Mouse (Mus musculus) limb, embryonic 14.5 days (tissue): ENCODE data around the gene Gad1. TPM values are rescaled to one million over a fixed set of nuclear protein-coding genes. Genes with fewer than 3 reads are reported as not detected.

Experiments
- ATAC-seq: fragments of 200-750 bp; cut with Nextera tagmentation; 2 replicates; pipeline ENCODE4 v1.8.0; 2017; ENCODE audit warnings: low read depth, moderate number of reproducible peaks, moderate TSS enrichment; ENCODE audit not compliant: low FRiP score
- DNase-seq: peaks from one replicate; pipeline ENCODE4 v3.0.0-alpha.2; 2015; ENCODE audit warnings: low spot score
- H3K27ac ChIP-seq: fragments of 300-500 bp; sonication (generic); replicated peaks from 2 replicates; pipeline ENCODE4 v1.5.1; 2014; ENCODE audit warnings: low read depth, mild to moderate bottlenecking, low read length, moderate library complexity, mixed read lengths
- H3K27me3 ChIP-seq: fragments of 300-500 bp; sonication (generic); 2 replicates; pipeline ENCODE4 v1.6.1; 2014; ENCODE audit warnings: low read length, mixed read lengths; ENCODE audit not compliant: control insufficient read depth, insufficient read depth
- H3K36me3 ChIP-seq: fragments of 300-500 bp; sonication (generic); 2 replicates; pipeline ENCODE4 v1.6.1; 2014; ENCODE audit warnings: mild to moderate bottlenecking, low read length, moderate library complexity, mixed read lengths; ENCODE audit not compliant: control insufficient read depth, insufficient read depth
- H3K4me1 ChIP-seq: fragments of 300-500 bp; sonication (generic); 2 replicates; pipeline ENCODE4 v1.6.1; 2014; ENCODE audit warnings: antibody characterized with exemption, low read length, mixed read lengths; ENCODE audit not compliant: control insufficient read depth, insufficient read depth
- H3K4me2 ChIP-seq: fragments of 300-500 bp; sonication (generic); replicated peaks from 2 replicates; pipeline ENCODE4 v1.6.1; 2014; ENCODE audit warnings: low read depth, mild to moderate bottlenecking, low read length, moderate library complexity; ENCODE audit not compliant: severe bottlenecking
- H3K4me3 ChIP-seq: fragments of 300-500 bp; sonication (generic); replicated peaks from 2 replicates; pipeline ENCODE4 v1.5.1; 2014; ENCODE audit warnings: low read length
- H3K9ac ChIP-seq: fragments of 300-500 bp; sonication (generic); 2 replicates; pipeline ENCODE4 v1.6.1; 2014; ENCODE audit warnings: mild to moderate bottlenecking, low read depth, low read length, moderate library complexity; ENCODE audit not compliant: severe bottlenecking
- H3K9me3 ChIP-seq: fragments of 300-500 bp; sonication (generic); 2 replicates; pipeline ENCODE4 v1.6.1; 2016; ENCODE audit warnings: low read length; ENCODE audit not compliant: control insufficient read depth
- POLR2A ChIP-seq: fragments of 200-500 bp; IDR thresholded peaks from 2 replicates; pipeline ENCODE4 v1.8.0; 2012; ENCODE audit warnings: inconsistent platforms, mild to moderate bottlenecking, moderate library complexity, borderline replicate concordance; ENCODE audit not compliant: insufficient read depth, insufficient read length; ENCODE audit errors: extremely low read depth
- WGBS: fragments of 180-500 bp; shearing (Covaris S2); extraction: QIAGEN DNeasy Blood & Tissue Kit; methylation state at CpG from one replicate; pipeline ENCODE4 v1.1.7; 2014; 5-methylcytosine and 5-hydroxymethylcytosine counted together
- polyA plus RNA-seq, 2 experiments: library from polyadenylated mRNA; depleted of rRNA in 1 of 2; stranded (reverse) in 1 of 2; unstranded in 1 of 2; fragments of >200 nt; fragmentation: Nextera tagmentation in 1 of 2; extraction: Ambion mirVana in 1 of 2; gene quantifications; 2 replicates each; pipeline versions ENCODE4 v1.2.1 to v1.2.3; 2012 to 2014

Gad1 gene
- polyA plus RNA-seq, 2 experiments, result 0.37 to 0.91 TPM

DNA sequence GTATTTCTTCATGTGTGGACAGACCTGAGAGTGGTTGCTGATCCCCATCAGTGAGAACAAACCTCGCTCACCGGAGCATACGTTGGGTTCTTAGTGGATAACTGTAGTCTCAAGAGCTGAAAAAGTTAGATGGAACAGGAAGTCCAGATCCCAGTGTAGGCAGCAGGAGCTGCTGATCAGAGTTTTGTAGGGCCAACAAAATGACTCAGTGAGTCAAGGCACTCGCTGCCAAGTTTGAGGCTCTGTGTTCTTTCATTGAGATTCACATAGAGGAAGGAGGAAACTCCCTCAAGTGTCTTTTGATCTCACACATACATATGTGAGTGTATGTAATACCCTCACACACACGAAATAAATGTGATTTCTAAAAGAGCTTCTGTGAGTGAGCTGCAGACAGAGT lies 40.8 kb downstream of the Gad1 start:
- no peak for DNase-seq
- Histone ChIP-seq H3K9ac (no peak overlapping the region), H3K27ac (no peak overlapping the region), H3K36me3 (no peaks in the 10 kb centered on the region), H3K4me1 (no peaks in the 10 kb centered on the region), H3K4me3 (no peak overlapping the region), H3K4me2 (no peak overlapping the region), H3K27me3 (no peaks in the 10 kb centered on the region), H3K9me3 (no peaks in the 10 kb centered on the region)
- WGBS, result 88% methylated on average over 5 of the region's 5 CpGs
- ATAC-seq, result no peak
- TF ChIP-seq POLR2A, result no peak

DNA sequence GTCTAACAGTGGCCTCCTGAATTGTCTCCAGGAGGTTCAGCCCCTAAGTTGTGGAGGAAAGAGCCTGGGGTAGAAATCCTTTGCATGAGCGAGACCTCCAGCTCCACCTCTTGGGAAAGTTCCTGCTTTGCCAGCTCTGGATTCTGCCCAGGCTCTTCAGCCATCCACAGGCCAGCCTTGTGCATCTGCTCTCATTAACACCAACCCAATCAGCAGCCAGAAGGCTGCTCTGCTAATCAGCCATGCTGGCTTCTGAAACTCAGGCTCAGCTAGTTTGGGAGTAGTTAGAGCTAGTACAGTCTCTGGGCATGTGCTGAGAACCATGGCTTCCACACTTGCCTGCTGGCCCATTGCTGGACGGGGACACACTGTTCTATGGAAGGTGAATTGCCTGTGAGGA lies 43.0 kb downstream of the Gad1 start:
- Histone ChIP-seq H3K36me3 (no peaks in the 10 kb centered on the region), H3K4me1 (no peaks in the 10 kb centered on the region), H3K9me3 (no peaks in the 10 kb centered on the region), H3K4me3 (no peak overlapping the region), H3K4me2 (no peak overlapping the region), H3K9ac (no peak overlapping the region), H3K27ac (no peak overlapping the region), H3K27me3 (no peaks in the 10 kb centered on the region)
- 71% methylated on average over 2 of the region's 2 CpGs for WGBS
- DNase-seq, result no peak
- no peak for ATAC-seq
- no peak for TF ChIP-seq POLR2A

DNA sequence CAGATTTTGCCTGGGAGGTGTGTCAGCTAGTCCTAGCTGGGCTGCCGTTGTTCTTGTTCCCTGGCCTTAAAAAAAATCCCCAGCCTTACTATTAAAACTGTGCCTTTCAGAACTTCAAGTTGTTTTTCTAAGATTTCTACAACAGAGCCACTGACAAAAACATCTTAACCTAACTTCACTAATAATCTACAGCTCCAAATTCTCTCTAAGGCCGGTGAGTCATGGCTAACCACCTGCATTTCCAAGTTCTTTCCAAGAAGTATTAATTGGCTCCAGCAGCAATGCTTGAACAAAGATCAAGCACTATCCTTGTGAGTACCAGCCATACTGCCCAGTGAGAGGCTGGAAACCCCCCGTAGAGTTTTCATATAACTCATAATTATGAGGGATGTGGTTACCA lies 56.9 kb downstream of the Gad1 start:
- 59% methylated on average over 3 of the region's 3 CpGs for WGBS
- Histone ChIP-seq H3K9me3 (no peaks in the 10 kb centered on the region), H3K27ac (no peak overlapping the region), H3K4me2 (no peak overlapping the region), H3K4me3 (no peak overlapping the region), H3K4me1 (no peaks in the 10 kb centered on the region), H3K36me3 (no peaks in the 10 kb centered on the region), H3K9ac (no peak overlapping the region), H3K27me3 (no peaks in the 10 kb centered on the region)
- DNase-seq, result no peak
- no peak for ATAC-seq
- no peak for TF ChIP-seq POLR2A

DNA sequence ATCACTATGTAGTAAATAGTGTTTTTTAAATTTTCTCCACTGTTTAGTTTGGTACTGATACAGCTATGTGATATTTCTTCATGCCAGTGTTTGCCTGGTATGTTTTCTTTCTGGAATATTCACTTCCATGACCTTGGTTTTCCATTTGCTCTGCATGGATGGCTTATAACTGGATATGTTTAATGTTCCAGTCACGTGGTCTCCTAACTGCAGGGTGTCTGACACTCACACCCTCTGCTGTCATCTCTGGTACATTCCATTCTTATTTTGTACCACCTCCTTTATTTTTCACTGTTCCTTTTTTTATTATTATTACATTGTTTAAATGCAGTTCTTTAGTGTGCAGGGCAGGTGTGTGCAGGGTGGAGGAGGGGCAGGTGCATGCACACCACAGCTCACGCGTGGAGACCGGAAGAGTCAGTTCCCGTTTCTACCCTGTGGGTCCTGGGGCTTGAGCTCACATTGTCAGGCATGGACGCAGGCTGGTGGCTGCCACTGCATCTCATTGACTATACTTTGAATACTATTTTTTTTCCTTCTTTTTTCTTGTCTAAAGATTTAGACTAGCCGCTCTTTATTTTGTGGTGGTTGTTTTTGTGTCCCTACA lies 62.0 kb downstream of the Gad1 start:
- no peaks in the 10 kb centered on the region for H3K27me3 ChIP-seq
- no peak overlapping the region for H3K27ac ChIP-seq
- no peak for TF ChIP-seq POLR2A
- 84% methylated on average over 7 of the region's 7 CpGs for WGBS
- no peak overlapping the region for H3K4me2 ChIP-seq
- no peak for ATAC-seq
- no peaks in the 10 kb centered on the region for H3K36me3 ChIP-seq
- no peak overlapping the region for H3K9ac ChIP-seq
- H3K4me3 ChIP-seq, result no peak overlapping the region
- no peaks in the 10 kb centered on the region for H3K9me3 ChIP-seq
- DNase-seq, result no peak
- H3K4me1 ChIP-seq, result no peaks in the 10 kb centered on the region

DNA sequence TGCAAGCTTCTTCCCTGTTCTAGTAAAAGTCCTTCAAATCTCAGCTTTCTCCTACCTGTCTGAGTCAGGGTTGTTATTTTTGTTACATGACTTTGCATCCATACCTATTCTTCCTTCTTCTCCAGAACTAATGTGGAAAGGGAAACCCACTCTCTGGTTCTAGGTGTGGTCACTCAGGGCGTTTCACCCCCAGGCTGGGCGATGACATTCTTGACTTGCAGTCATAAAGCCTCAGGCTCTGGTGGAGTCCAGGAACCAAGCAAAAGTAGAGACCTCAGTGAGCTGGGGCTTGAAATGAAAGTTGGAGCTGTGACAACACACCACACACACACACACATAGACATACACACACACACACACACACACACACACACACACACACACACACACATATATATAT lies 63.2 kb downstream of the Gad1 start:
- WGBS, result 74% methylated on average over 2 of the region's 2 CpGs
- no peaks in the 10 kb centered on the region for H3K27me3 ChIP-seq
- no peak for TF ChIP-seq POLR2A
- no peak overlapping the region for H3K27ac ChIP-seq
- no peaks in the 10 kb centered on the region for H3K36me3 ChIP-seq
- no peak overlapping the region for H3K4me3 ChIP-seq
- H3K9ac ChIP-seq, result no peak overlapping the region
- no peak for DNase-seq
- ATAC-seq, result no peak
- H3K4me1 ChIP-seq, result no peaks in the 10 kb centered on the region
- no peak overlapping the region for H3K4me2 ChIP-seq
- H3K9me3 ChIP-seq, result no peaks in the 10 kb centered on the region

DNA sequence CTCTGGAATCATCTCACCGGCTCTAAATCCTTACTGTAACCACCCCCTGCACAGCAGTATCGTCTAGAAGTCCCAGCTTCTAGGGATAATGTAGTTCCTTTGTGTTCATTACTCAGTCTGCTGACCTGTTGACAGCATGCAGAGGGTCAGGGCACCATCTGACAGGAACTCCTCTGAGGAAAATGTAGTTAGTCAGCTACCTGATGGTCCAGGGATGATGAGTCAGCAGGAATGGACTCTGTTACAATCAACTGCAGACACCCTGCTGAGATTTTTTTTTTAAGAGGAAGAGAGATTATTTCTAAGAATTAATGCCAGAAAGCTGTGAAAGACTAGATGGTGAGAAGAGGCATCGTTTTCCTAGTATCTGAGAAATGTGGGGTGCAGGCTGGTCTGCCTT lies 63.7 kb downstream of the Gad1 start:
- no peak overlapping the region for H3K27ac ChIP-seq
- no peak for ATAC-seq
- H3K36me3 ChIP-seq, result no peaks in the 10 kb centered on the region
- H3K4me2 ChIP-seq, result no peak overlapping the region
- no peaks in the 10 kb centered on the region for H3K27me3 ChIP-seq
- TF ChIP-seq POLR2A, result no peak
- no peak for DNase-seq
- 63% methylated on average over 3 of the region's 3 CpGs for WGBS
- no peaks in the 10 kb centered on the region for H3K4me1 ChIP-seq
- H3K9me3 ChIP-seq, result no peaks in the 10 kb centered on the region
- no peak overlapping the region for H3K9ac ChIP-seq
- H3K4me3 ChIP-seq, result no peak overlapping the region
